In the genomic region with DNA sequence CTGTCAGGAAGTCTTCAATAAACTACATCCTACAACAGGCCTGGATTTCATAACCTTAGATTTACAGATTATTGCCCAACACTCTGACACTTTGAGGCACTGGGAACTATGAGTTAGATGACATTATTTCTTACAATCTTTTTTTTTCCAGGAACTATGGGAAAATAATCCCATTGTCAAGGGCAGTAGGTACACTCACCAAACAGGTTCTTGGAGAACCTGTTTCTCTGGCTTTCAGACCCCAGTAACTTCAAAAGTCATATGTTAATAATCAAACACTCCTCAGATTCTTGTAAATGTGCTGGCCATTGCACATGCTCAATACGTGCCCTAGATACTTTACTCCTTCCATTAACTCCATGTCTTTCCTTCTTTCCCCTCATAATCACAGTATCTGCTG, we compare ENCODE assay signal across 12 mouse cellular contexts.
DNase-seq lines count a peak whose midpoint lies in the region.
"Had no signal": no experiment of that assay in that cellular context is flagged by ENCODE, and none has a peak within 500 bp of the region (broad histone marks: within the 10 kb centered on the region; RNA-seq: fewer than 3 reads in every experiment).

No protein-coding gene starts in this region.

- DNase-seq in kidney, adult 11 months: peak; percentile 4
- DNase-seq in kidney, adult 18-20 months: no peak
- peak; percentile 20 for DNase-seq in urinary bladder, postnatal 14 days (ENCODE audit: low spot score)
- no peak for DNase-seq in urinary bladder, postnatal 36 days (ENCODE audit: low spot score in 2 of 2)
- DNase-seq in kidney, postnatal 14 days: peak; percentile 15
- no peak for DNase-seq in c-Kit-positive CD71-positive TER-119-positive erythroid progenitor cells, embryonic 14.5 days (ENCODE audit: low spot score)
- DNase-seq in retina, embryonic 14.5 days (ENCODE audit: low spot score): no peak
- DNase-seq in frontal cortex, adult 2 months (ENCODE audit: extremely low spot score in 1 of 2, low spot score in 1 of 2): no peak
- DNase-seq: cerebellum, adult 2 months; gastrocnemius, postnatal 10 days; liver, embryonic 13.5 days; thymus, adult 2 months had no signal

Comparison
In these comparisons a context has a peak if more than half of its experiments do, and no peak if none do; other contexts are left out.
1. DNase-seq: peak in kidney, adult 11 months (single experiment), urinary bladder, postnatal 14 days (single experiment) and kidney, postnatal 14 days (single experiment); none in kidney, adult 18-20 months (single experiment), urinary bladder, postnatal 36 days (0 of 2), c-Kit-positive CD71-positive TER-119-positive erythroid progenitor cells, embryonic 14.5 days (single experiment), retina, embryonic 14.5 days (single experiment) and frontal cortex, adult 2 months (0 of 2).